Mouse (Mus musculus): ENCODE measurements around the gene Fam187b.

Gene Fam187b

GRCm38 (mm10) chr7:30957367-30957783, 16.2 kb upstream of the Fam187b start:
- ATAC-seq (ENCODE audit: insufficient number of reproducible peaks, low FRiP score, low TSS enrichment): peak; percentile 59

GRCm38 (mm10) chr7:30958109-30958865, 15.3 kb upstream of the Fam187b start:
- no peak for ATAC-seq (ENCODE audit: insufficient number of reproducible peaks, low FRiP score, low TSS enrichment)

DNA sequence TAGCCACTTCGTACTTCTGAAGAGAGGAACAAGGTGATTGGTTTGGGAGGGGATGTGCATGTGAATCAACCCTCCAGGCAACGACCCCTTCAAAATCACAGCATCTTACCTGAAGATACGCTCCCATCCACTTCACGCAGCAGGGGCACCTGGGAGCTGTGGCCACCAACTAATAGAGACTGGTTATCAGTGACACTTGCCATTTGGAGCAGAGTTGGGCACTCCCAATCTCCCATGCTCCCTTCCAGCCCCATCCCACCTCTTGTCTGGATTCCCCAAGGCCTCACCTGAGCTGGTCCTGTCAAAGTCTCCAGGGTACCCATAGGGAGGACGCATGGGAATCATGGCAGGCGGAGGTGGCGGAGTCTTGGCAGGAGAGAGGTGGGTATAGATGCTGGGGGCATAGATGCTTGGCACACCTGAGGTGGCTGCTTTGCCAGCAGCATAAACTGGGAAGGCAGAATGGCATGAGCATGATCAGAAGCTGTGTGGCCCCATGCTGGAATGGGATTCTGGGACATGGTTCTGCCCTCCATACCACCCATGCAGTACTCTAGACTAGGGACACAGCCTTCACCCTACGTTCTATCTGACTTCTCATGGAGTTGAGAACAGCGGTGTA, 14.6 kb upstream of the Fam187b start:
- ATAC-seq (ENCODE audit: insufficient number of reproducible peaks, low FRiP score, low TSS enrichment): no peak

GRCm38 (mm10) chr7:30959786-30960349, 13.7 kb upstream of the Fam187b start:
- no peak for ATAC-seq (ENCODE audit: insufficient number of reproducible peaks, low FRiP score, low TSS enrichment)

- ATAC-seq (ENCODE audit: insufficient number of reproducible peaks, low FRiP score, low TSS enrichment): no peak
Observed at GRCm38 (mm10) chr7:30962862-30963261, 10.7 kb upstream of the Fam187b start.

DNA sequence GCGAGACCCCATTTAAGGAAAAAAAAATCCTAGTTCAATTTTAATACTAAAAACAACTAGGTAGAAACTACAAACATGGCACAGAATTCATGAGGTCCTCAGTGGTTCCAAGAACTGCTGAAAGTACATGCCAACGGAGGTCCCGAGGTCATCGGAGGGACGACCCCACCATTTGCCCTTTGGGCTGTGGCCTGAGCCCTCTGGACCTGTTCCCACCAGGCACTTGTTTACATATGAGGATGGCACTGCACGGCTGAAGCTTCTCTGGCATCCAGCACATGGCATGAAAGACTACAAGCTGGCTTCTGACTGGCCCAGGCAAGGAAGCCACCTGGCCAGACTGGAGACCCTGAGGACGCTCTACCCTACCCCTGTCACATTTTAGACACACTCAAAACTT, 9.2 kb upstream of the Fam187b start:
- no peak for ATAC-seq (ENCODE audit: insufficient number of reproducible peaks, low FRiP score, low TSS enrichment)

- no peak for ATAC-seq (ENCODE audit: insufficient number of reproducible peaks, low FRiP score, low TSS enrichment)
Observed at GRCm38 (mm10) chr7:30965677-30966076, 7.9 kb upstream of the Fam187b start.

DNA sequence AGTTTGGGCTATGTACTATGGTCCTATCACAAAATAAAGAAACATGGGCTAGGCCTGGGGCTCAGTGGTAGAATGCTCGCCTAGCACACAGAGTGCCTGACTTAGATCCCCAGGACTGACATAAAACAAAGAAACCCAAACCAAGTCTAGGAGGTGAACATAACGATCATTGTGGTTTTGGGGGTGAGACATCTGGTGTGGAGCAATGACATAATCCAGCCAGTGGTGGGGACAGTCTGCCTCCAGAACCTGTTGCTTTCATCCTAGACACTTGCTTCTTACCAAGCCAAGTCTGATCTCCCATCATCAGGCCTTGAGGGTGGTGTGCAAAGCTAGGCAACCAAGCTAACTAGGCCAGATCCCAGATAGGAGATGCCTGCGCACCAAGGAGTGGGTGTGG, 6.9 kb upstream of the Fam187b start:
- ATAC-seq (ENCODE audit: insufficient number of reproducible peaks, low FRiP score, low TSS enrichment): no peak

GRCm38 (mm10) chr7:30968611-30969010, 5.0 kb upstream of the Fam187b start:
- ATAC-seq (ENCODE audit: insufficient number of reproducible peaks, low FRiP score, low TSS enrichment): no peak

- no peak for ATAC-seq (ENCODE audit: insufficient number of reproducible peaks, low FRiP score, low TSS enrichment)
Observed at GRCm38 (mm10) chr7:30969174-30969573, 4.4 kb upstream of the Fam187b start.

DNA sequence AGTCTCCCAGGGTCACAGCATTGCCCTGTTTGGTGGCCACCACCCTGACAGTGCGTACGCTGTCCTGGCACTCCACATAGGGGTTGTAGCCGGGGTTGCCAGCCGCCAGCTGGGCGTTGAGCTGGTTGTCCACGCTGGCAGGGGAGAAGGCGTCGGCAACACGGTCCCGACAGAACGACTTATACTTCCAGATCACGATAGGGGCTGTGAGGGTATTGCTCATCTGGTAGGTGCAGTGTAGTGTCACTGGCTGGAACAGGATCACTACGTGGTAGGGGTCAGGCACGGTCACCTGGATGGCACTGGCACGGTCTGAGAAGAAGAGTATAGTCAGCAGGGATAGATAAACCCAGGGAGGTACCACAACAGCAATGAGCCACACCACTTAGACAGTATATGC, 1.7 kb upstream of the Fam187b start:
- ATAC-seq (ENCODE audit: insufficient number of reproducible peaks, low FRiP score, low TSS enrichment): no peak

- ATAC-seq (ENCODE audit: insufficient number of reproducible peaks, low FRiP score, low TSS enrichment): no peak
Observed at GRCm38 (mm10) chr7:30972426-30973250, 952 bp upstream of the Fam187b start.

- ATAC-seq (ENCODE audit: insufficient number of reproducible peaks, low FRiP score, low TSS enrichment): no peak
Observed at GRCm38 (mm10) chr7:30973251-30973500, 414 bp upstream of the Fam187b start, which contains the start of gene Lsr. Gene Lsr, minus strand, starts transcription at chr7:30973464.

DNA sequence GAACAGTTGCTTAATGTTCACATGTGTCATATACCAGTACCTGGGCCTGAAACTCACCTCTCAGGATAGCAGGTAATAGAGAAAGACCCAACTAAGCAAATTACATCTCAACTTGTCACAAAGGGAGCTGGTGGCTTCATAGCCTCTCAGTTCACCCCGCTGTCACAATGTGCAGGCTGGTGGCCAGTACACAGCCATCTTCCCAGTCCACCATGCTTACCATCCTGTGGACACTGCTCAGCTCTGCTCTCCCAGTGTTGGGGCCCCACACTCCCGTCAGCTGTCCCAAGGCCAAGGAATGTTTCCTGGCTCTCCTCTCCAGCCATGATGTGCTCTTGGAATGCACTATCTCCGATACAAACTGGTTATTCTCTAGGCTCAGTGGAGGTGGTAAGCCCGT, 8.1 kb downstream of the Fam187b start:
- no peak for ATAC-seq (ENCODE audit: insufficient number of reproducible peaks, low FRiP score, low TSS enrichment)

DNA sequence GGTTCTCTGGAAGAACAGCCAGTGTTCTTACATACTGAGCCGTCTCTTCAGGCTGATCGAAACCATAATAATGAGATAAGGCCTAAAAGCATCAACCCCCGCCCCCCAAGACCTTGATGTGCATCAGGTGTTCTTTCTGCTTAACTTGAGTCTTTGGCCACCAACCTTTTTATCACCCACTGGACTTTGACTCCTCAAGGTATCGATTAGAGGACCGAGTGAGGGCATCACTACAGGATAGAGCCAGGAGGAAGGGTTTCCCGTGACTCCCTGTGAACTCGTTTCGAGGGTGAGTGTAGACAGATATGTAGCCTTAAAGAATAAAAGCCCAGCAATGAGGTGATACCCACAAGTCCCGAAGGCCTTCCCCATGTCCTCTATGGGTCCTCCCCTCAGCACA, 11.8 kb downstream of the Fam187b start:
- no peak for ATAC-seq (ENCODE audit: insufficient number of reproducible peaks, low FRiP score, low TSS enrichment)

GRCm38 (mm10) chr7:30988519-30989162, 15.1 kb downstream of the Fam187b start:
- no peak for ATAC-seq (ENCODE audit: insufficient number of reproducible peaks, low FRiP score, low TSS enrichment)

DNA sequence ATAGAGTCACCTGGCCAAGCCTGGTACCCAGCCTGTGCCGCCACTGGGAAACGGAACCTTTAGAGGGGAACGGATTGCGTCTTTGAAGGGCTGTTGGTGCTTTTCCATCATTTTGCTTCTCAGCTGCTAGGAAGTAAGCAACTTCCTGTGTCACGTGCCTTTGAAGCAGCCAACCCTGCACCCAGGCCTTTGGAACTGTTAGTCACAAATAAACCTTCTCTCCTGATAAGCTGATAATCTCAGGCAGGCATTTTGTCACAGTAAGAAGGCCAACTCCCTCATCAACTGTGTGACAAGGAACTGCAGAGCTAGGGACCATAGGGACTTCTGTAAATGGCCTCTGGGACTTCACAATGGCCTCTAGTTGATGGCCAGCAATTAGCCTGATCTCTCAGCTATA, 18.6 kb downstream of the Fam187b start:
- ATAC-seq (ENCODE audit: insufficient number of reproducible peaks, low FRiP score, low TSS enrichment): no peak

DNA sequence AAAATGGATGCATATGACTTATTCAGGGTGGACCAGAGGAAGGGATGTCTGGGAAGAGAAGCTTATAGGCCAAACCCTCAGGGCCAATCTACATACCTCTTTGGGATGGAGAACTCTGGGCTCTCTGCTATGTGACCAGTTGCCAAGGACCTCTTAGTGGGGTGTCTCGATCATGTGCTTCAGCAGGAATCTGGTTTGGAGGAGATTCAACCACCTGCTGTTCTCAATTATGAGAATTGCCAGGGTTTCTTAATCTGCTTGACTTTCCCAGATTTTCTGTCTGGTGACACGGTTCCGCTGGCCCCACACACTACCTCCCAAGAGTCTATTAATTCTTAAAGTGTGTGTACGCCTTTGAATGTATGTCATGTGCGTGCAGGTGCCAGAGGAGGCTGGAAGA, 20.4 kb downstream of the Fam187b start:
- no peak for ATAC-seq (ENCODE audit: insufficient number of reproducible peaks, low FRiP score, low TSS enrichment)

DNA sequence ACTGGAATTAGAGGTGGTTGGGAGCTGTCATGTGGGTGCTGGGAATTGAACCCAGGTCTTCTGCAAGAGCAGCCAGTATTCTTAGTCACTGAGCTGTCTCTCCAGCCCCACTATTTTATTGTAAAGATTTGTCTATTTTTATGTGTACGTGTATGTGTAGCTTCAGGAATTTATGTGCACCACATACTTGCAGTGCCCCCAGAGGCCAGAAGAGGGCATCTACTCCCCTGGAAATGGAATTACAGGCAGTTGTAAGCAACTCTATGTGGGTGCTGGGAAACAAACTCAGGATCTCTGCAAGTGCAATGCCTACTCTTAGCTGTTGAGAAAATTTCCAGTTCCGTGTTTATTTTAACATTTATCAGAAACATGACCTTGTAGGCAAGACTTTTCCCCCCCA, 22.9 kb downstream of the Fam187b start:
- no peak for ATAC-seq (ENCODE audit: insufficient number of reproducible peaks, low FRiP score, low TSS enrichment)

GRCm38 (mm10) chr7:31000505-31001020, 27.0 kb downstream of the Fam187b start:
- no peak for ATAC-seq (ENCODE audit: insufficient number of reproducible peaks, low FRiP score, low TSS enrichment)
